Mouse (Mus musculus): ENCODE measurements around the gene Oscar. TPM values are rescaled to one million over a fixed set of nuclear protein-coding genes. Genes with fewer than 3 reads are reported as not detected.
"Not testable (repeated sequence)": the region's sequence is repeated elsewhere in the genome, so short reads cannot be mapped to it uniquely, and the experiment has no call there.

Oscar gene
- polyA plus RNA-seq, 1 experiment from 2014 or later = 0.08 TPM

DNA sequence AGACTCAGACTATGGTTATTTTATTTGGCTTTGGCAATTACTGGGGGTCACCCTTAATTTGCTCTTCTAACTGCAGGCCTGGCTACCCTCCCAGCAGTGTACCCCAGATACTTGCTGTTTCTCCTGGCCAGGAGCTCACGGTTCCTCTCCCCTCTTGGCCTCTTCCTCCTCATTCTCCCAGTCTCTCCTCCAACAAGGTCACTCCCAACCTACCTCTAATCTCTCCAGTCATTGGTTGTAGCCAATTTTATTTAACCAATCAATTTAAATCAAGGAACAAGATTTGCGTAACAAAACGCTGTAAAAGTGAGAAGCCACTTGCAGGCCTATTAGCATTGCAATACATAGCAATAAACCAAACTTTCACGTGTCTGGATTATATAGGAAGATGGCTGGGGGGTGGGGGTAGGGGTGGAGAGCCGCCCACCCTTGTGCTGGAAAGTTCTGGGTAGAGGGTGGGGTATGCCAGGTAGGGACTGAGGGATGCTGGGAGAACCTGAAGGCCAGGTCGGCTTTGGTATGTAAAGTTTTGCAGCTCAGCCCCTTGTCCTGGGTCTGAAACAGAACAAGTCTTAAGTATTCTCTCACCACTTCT, 36.9 kb downstream of the Oscar start:
- no peaks in the 10 kb centered on the region for H3K36me3 ChIP-seq
- no peak overlapping the region for H3K4me3 ChIP-seq (replicated peaks)
- 65% methylated on average over 6 of the region's 6 CpGs for WGBS
- H3K9me3 ChIP-seq = no peaks in the 10 kb centered on the region
- ATAC-seq = no peak
- H3K27me3 ChIP-seq (replicated peaks) = no peaks in the 10 kb centered on the region
- H3K4me1 ChIP-seq (replicated peaks) = no peaks in the 10 kb centered on the region
- H3K27ac ChIP-seq = no peak overlapping the region
- H3K4me2 ChIP-seq (replicated peaks) = no peak overlapping the region
- H3K9ac ChIP-seq = no peak overlapping the region

- Histone ChIP-seq H3K36me3 (no peaks in the 10 kb centered on the region), H3K27me3 (replicated peaks) (no peaks in the 10 kb centered on the region), H3K4me3 (replicated peaks) (no peak overlapping the region), H3K9ac (no peak overlapping the region), H3K4me1 (replicated peaks) (no peaks in the 10 kb centered on the region), H3K4me2 (replicated peaks) (no peak overlapping the region), H3K9me3 (no peaks in the 10 kb centered on the region), H3K27ac (no peak overlapping the region)
- WGBS = 87% methylated on average over 2 of the region's 2 CpGs
- no peak for ATAC-seq
Observed at GRCm38 (mm10) chr7:3578196-3578595, 37.8 kb downstream of the Oscar start.

GRCm38 (mm10) chr7:3576354-3577124, 39.4 kb downstream of the Oscar start:
- H3K9ac ChIP-seq = no peak overlapping the region
- 68% methylated on average over 5 of the region's 5 CpGs for WGBS

DNA sequence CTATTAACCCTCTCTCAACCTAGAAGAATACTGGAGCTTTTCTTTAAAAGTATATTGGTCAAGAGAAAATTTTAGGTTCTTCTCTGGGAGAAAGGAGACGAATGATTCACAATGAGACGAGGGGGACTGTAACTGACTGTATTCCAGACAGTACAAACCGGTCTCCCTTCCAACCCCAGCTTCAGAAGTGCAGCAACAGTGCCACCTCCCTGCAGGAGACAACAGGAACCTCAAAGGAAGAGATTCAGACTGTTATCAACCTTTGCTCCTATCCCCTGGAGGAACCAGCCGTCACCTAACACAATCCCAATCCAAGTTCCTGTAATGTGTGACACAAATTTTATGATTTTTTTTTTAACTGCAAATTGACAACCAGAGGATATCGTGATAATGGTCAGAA, 41.7 kb downstream of the Oscar start:
- Histone ChIP-seq H3K4me2 (replicated peaks) (no peak overlapping the region), H3K4me3 (replicated peaks) (no peak overlapping the region), H3K4me1 (replicated peaks) (no peaks in the 10 kb centered on the region), H3K9ac (no peak overlapping the region), H3K36me3 (no peaks in the 10 kb centered on the region), H3K9me3 (no peaks in the 10 kb centered on the region), H3K27me3 (replicated peaks) (no peaks in the 10 kb centered on the region), H3K27ac (no peak overlapping the region)
- ATAC-seq = no peak
- 56% methylated on average over 5 of the region's 5 CpGs for WGBS

More at GRCm38 (mm10) chr7:3576354-3577124, 39.4 kb downstream of the Oscar start:
- no peak for ATAC-seq
- Histone ChIP-seq H3K4me3 (replicated peaks) (no peak overlapping the region), H3K4me2 (replicated peaks) (no peak overlapping the region), H3K27me3 (replicated peaks) (no peaks in the 10 kb centered on the region), H3K36me3 (no peaks in the 10 kb centered on the region), H3K27ac (no peak overlapping the region), H3K9me3 (no peaks in the 10 kb centered on the region), H3K4me1 (replicated peaks) (no peaks in the 10 kb centered on the region)

DNA sequence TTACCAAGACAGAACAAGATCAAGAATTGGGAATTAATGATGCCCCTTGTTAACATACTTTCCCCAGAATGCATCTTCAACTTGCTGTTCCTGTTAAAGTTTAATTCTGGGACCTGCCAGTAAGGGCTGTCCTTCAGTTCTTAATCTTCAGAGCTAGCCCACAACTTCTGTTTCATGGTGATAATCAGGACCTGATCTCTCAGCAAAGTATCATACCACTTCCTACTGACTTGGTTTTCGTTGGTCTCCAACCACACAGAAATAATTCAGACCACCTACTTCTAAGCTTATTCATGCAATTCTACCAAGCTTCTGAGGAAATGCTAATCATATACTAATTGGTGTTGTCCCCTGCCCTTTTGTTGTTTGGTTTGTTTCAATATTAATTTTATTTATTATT, 44.1 kb downstream of the Oscar start:
- H3K27ac ChIP-seq = no peak overlapping the region
- WGBS = 79% methylated on average over 1 of the region's 1 CpGs
- H3K9ac ChIP-seq = no peak overlapping the region
- no peaks in the 10 kb centered on the region for H3K4me1 ChIP-seq (replicated peaks)
- H3K36me3 ChIP-seq = no peaks in the 10 kb centered on the region
- H3K9me3 ChIP-seq = no peaks in the 10 kb centered on the region
- H3K27me3 ChIP-seq (replicated peaks) = no peaks in the 10 kb centered on the region
- no peak for ATAC-seq
- no peak overlapping the region for H3K4me2 ChIP-seq (replicated peaks)
- no peak overlapping the region for H3K4me3 ChIP-seq (replicated peaks)

- H3K27me3 ChIP-seq (replicated peaks); H3K9ac ChIP-seq; H3K27ac ChIP-seq; ATAC-seq; H3K4me3 ChIP-seq (replicated peaks); H3K9me3 ChIP-seq; H3K4me1 ChIP-seq (replicated peaks); H3K4me2 ChIP-seq (replicated peaks); H3K36me3 ChIP-seq: not testable (repeated sequence)
- WGBS = 83% methylated on average over 3 of the region's 3 CpGs
Observed at GRCm38 (mm10) chr7:3570580-3570979, 45.4 kb downstream of the Oscar start.

GRCm38 (mm10) chr7:3569725-3570124, 46.2 kb downstream of the Oscar start:
- 63% methylated on average over 6 of the region's 6 CpGs for WGBS
- Histone ChIP-seq H3K9me3 (no peaks in the 10 kb centered on the region), H3K4me1 (replicated peaks) (no peaks in the 10 kb centered on the region), H3K27me3 (replicated peaks) (no peaks in the 10 kb centered on the region), H3K9ac (no peak overlapping the region), H3K4me2 (replicated peaks) (no peak overlapping the region), H3K4me3 (replicated peaks) (no peak overlapping the region), H3K36me3 (no peaks in the 10 kb centered on the region), H3K27ac (no peak overlapping the region)
- no peak for ATAC-seq

GRCm38 (mm10) chr7:3567336-3567735, 48.6 kb downstream of the Oscar start:
- 18% methylated on average over 2 of the region's 2 CpGs for WGBS
- ATAC-seq = no peak
- H3K27ac ChIP-seq = no peak overlapping the region
- H3K9me3 ChIP-seq = no peaks in the 10 kb centered on the region
- no peaks in the 10 kb centered on the region for H3K4me1 ChIP-seq (replicated peaks)
- H3K36me3 ChIP-seq = no peaks in the 10 kb centered on the region
- no peak overlapping the region for H3K4me3 ChIP-seq (replicated peaks)
- H3K27me3 ChIP-seq (replicated peaks) = no peaks in the 10 kb centered on the region
- H3K9ac ChIP-seq = no peak overlapping the region
- no peak overlapping the region for H3K4me2 ChIP-seq (replicated peaks)

Other genes with a start within 250 kb of the Oscar start
- 2.0 and 2.2 TPM in 2 replicates for gene Cacng8, start 225.5 kb downstream of the Oscar start, polyA plus RNA-seq (2015; fragmentation: Nextera tagmentation; extraction: Ambion mirVana)
- gene Cacng6, start 192.0 kb downstream of the Oscar start, polyA plus RNA-seq (2015; fragmentation: Nextera tagmentation; extraction: Ambion mirVana) = 0.33 TPM in 1 of 2 replicates, not detected in the other
- 0.11 and 0.16 TPM in 2 replicates for gene Tarm1, start 113.5 kb downstream of the Oscar start, polyA plus RNA-seq (2015; fragmentation: Nextera tagmentation; extraction: Ambion mirVana)
- 486 and 556 TPM in 2 replicates for gene Ndufa3, start 1.2 kb upstream of the Oscar start, polyA plus RNA-seq (2015; fragmentation: Nextera tagmentation; extraction: Ambion mirVana)
- 19.7 and 23.1 TPM in 2 replicates for gene Tfpt, start 13.8 kb upstream of the Oscar start, polyA plus RNA-seq (2015; fragmentation: Nextera tagmentation; extraction: Ambion mirVana)
- 85.7 and 90.1 TPM in 2 replicates for gene Prpf31, start 13.8 kb upstream of the Oscar start, polyA plus RNA-seq (2015; fragmentation: Nextera tagmentation; extraction: Ambion mirVana)
- 43.7 and 47.1 TPM in 2 replicates for gene Cnot3, start 29.1 kb upstream of the Oscar start, polyA plus RNA-seq (2015; fragmentation: Nextera tagmentation; extraction: Ambion mirVana)
- 19.5 and 20.2 TPM in 2 replicates for gene Leng1, start 49.7 kb upstream of the Oscar start, polyA plus RNA-seq (2015; fragmentation: Nextera tagmentation; extraction: Ambion mirVana)
- gene Tmc4, start 61.4 kb upstream of the Oscar start, polyA plus RNA-seq (2015; fragmentation: Nextera tagmentation; extraction: Ambion mirVana) = 73.4 and 82.6 TPM in 2 replicates
- 230 and 235 TPM in 2 replicates for gene Tsen34, start 76.7 kb upstream of the Oscar start, polyA plus RNA-seq (2015; fragmentation: Nextera tagmentation; extraction: Ambion mirVana)
- 55.3 and 57.2 TPM in 2 replicates for gene Mboat7, start 77.4 kb upstream of the Oscar start, polyA plus RNA-seq (2015; fragmentation: Nextera tagmentation; extraction: Ambion mirVana)
- 1,501 and 1,565 TPM in 2 replicates for gene Rps9, start 87.8 kb upstream of the Oscar start, polyA plus RNA-seq (2015; fragmentation: Nextera tagmentation; extraction: Ambion mirVana)
- gene Pirb, start 104.2 kb upstream of the Oscar start, polyA plus RNA-seq (2015; fragmentation: Nextera tagmentation; extraction: Ambion mirVana) = 1.0 and 1.1 TPM in 2 replicates
- not detected in 2 replicates for gene Gm15448, start 209.5 kb upstream of the Oscar start, polyA plus RNA-seq (2015; fragmentation: Nextera tagmentation; extraction: Ambion mirVana)
- gene Pira2, start 228.9 kb upstream of the Oscar start, polyA plus RNA-seq (2015; fragmentation: Nextera tagmentation; extraction: Ambion mirVana) = 0.44 TPM in 1 of 2 replicates, not detected in the other